Mouse (Mus musculus) ES-E14 (cell line): ENCODE data around the gene Lamp1. TPM values are rescaled to one million over a fixed set of nuclear protein-coding genes. Genes with fewer than 3 reads are reported as not detected.
A peak's percentile ranks its signal among the peaks of the same experiment; 100 is the strongest.

Experiments used
- DNase-seq: peaks from one replicate; pipeline ENCODE4 v3.0.0-alpha.2; 2013; ENCODE audit warnings: low read depth, low spot score
- H3K27ac ChIP-seq: 2 replicates; pipeline ENCODE4 v1.5.1; 2012; ENCODE audit warnings: low read depth, mild to moderate bottlenecking, low read length, moderate library complexity, mixed read lengths; ENCODE audit not compliant: poor library complexity, insufficient read depth, severe bottlenecking
- H3K36me3 ChIP-seq: 2 replicates; pipeline ENCODE4 v1.6.1; 2012; ENCODE audit warnings: mild to moderate bottlenecking, low read length, moderate library complexity, mixed read lengths; ENCODE audit not compliant: control insufficient read depth, poor library complexity, insufficient read depth, severe bottlenecking
- H3K4me1 ChIP-seq, 2 experiments: fragments of 150-350 bp in 1 of 2; sonication (generic) in 1 of 2; 2 replicates each; pipeline ENCODE4 v1.6.1; 2012; ENCODE audit warnings: low read length in 2 of 2, mild to moderate bottlenecking in 1 of 2, mixed read lengths in 1 of 2; ENCODE audit not compliant: control insufficient read depth in 2 of 2, insufficient read depth in 2 of 2, poor library complexity in 1 of 2
- H3K4me3 ChIP-seq, 2 experiments: fragments of 150-350 bp in 1 of 2; sonication (generic) in 1 of 2; 2 replicates each; pipeline ENCODE4 v1.5.1; 2012; ENCODE audit warnings: low read length in 2 of 2, low read depth in 1 of 2, mild to moderate bottlenecking in 1 of 2, mixed read lengths in 1 of 2; ENCODE audit not compliant: insufficient read depth in 1 of 2, poor library complexity in 1 of 2, severe bottlenecking in 1 of 2
- H3K9ac ChIP-seq: 2 replicates; pipeline ENCODE4 v1.6.1; 2012; ENCODE audit warnings: low read depth, mild to moderate bottlenecking, low read length, mixed read lengths; ENCODE audit not compliant: poor library complexity, insufficient read depth, severe bottlenecking
- H3K9me3 ChIP-seq: fragments of 150-350 bp; sonication (generic); 2 replicates; pipeline ENCODE4 v1.6.1; 2012; ENCODE audit warnings: low read depth, mild to moderate bottlenecking, low read length; ENCODE audit not compliant: control insufficient read depth, insufficient read depth
- CHD2 ChIP-seq: IDR thresholded peaks from 2 replicates; pipeline ENCODE4 v1.6.1; 2014; ENCODE audit warnings: mild to moderate bottlenecking, low read depth, low read length, inconsistent platforms
- HCFC1 ChIP-seq: IDR thresholded peaks from 2 replicates; pipeline ENCODE4 v1.6.1; 2012; ENCODE audit warnings: low read length, inconsistent platforms, borderline replicate concordance; ENCODE audit not compliant: insufficient read depth
- MAFK ChIP-seq: IDR thresholded peaks from 2 replicates; pipeline ENCODE4 v1.6.1; 2014; ENCODE audit warnings: mild to moderate bottlenecking, low read depth, low read length, inconsistent platforms; ENCODE audit not compliant: insufficient read depth
- ZC3H11A ChIP-seq: IDR thresholded peaks from 2 replicates; pipeline ENCODE4 v1.6.1; 2012; ENCODE audit warnings: low read depth, mild to moderate bottlenecking, inconsistent platforms, low read length, borderline replicate concordance
- ZNF384 ChIP-seq: IDR thresholded peaks from 2 replicates; pipeline ENCODE4 v1.6.1; 2012; ENCODE audit warnings: low read depth, low read length, inconsistent platforms
- in situ Hi-C, 2 experiments: fragments of 600-800 bp; cut with MboI; formaldehyde crosslinking; loops; one replicate each; pipeline ENCODE4 v1.15.1; 2025; ENCODE audit warnings: low sequenced_read_pairs in 2 of 2, inconsistent platforms in 1 of 2; ENCODE audit not compliant: unreplicated experiment in 2 of 2
- total RNA-seq: library from RNA; depleted of rRNA; stranded (reverse); fragments of 300-350 nt; gene quantifications from 2 replicates; pipeline ENCODE4 v1.2.3, GENCODE M21; 2012

Gene Lamp1
- total RNA-seq, 1 experiment: 559 TPM

DNA sequence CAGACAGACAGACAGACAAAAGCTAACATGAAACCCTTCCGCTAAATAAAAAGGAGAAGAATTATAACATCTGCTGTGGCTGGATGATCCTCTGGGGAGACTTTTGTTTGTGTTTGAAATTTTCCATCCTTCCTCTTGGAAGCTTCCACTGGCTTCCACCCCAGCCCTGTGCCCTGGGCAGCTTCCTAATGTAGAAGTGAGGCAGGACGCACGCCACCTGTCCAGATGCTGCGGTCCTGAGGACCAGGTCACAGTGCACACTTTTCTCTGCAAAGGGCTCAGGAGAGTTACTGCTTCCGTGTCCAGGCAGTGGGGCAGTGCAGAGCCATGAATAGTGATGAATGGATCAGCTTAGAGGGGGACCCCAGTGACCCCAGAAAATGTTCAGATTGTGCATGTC, 46.4 kb downstream of the Lamp1 start:
- Histone ChIP-seq H3K4me1 (peaks cover 29 to 32% of the 10 kb centered on the region in 2 experiments), H3K27ac (no peak overlapping the region), H3K9me3 (no peaks in the 10 kb centered on the region), H3K36me3 (no peaks in the 10 kb centered on the region), H3K9ac (no peak overlapping the region), H3K4me3 (no peak overlapping the region)
- in situ Hi-C loops: no loop called here
- no peak for TF ChIP-seq CHD2
- no peak for TF ChIP-seq HCFC1
- TF ChIP-seq ZC3H11A: no peak
- TF ChIP-seq ZNF384: no peak
- TF ChIP-seq MAFK: no peak
- DNase-seq: no peak

DNA sequence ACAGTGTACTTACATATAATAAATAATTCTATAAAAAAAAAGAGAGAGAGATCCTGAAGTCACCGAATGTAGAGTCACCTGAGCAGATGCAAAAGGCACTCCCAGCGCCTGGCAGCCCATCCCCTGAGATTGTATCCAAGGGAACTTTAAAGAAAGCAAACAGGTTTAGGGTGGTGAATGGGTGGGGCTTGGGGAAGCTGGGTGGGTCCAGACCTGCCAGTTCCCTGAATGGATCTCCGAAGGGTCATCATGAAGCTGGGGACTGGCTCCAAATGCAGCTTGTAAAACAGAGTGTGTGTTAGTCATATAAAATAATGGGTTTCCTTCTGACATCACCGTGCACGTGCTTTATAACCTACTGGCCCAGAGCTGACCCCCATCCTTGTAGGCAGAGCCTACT, 47.3 kb downstream of the Lamp1 start:
- H3K4me1 ChIP-seq: peaks cover 29 to 36% of the 10 kb centered on the region in 2 experiments
- peak overlapping the region; percentile 55 for H3K27ac ChIP-seq
- TF ChIP-seq CHD2: no peak
- TF ChIP-seq HCFC1: no peak
- TF ChIP-seq ZC3H11A: no peak
- no peak for TF ChIP-seq MAFK
- TF ChIP-seq ZNF384: no peak
- H3K9me3 ChIP-seq: no peaks in the 10 kb centered on the region
- no peaks in the 10 kb centered on the region for H3K36me3 ChIP-seq
- no peak for DNase-seq
- in situ Hi-C loops: no loop called here
- H3K9ac ChIP-seq: peak overlapping the region; percentile 34; the same call in 1 of the 2 replicates
- no peak overlapping the region for H3K4me3 ChIP-seq

DNA sequence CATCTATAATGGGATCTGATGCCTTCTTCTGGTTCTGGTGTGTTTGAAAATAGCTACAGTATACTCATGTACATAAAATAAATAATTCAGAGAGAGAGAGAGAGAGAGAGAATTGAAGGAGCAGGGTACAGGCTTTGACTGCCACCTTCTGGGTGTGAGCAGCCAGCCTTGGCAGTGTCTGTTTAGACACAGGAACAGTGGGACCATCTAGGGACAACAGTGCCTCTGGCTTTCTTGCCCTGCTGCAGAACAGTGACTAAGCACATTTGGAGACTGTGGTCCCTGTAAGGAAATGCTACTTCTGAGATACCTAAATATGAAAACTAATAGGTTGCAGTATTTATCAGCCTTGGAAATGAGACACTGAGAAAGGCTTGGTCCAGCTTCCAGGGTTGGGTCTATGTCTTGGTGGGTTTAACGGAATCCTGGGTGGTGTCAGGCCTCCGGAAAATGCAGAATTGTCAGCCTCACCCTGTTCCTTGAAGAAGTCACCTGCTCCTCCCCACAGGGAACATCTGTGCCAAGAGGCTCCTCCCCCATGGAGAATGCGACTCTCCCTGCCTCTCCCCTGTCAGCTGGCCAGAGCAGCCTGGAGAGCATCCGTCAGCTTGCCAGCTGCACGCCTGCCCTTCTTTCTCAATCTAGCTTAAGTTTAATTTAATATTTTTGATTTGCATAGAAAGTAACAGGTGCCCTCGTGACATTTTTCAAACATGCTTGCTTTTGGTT, 49.8 kb downstream of the Lamp1 start:
- Histone ChIP-seq H3K9me3 (no peaks in the 10 kb centered on the region), H3K4me3 (no peak overlapping the region), H3K27ac (peak overlapping the region; percentile 63; the same call in 1 of the 2 replicates), H3K36me3 (no peaks in the 10 kb centered on the region), H3K4me1 (peaks cover 26 to 43% of the 10 kb centered on the region in 2 experiments), H3K9ac (no peak overlapping the region)
- in situ Hi-C loops: no loop called here
- peak; percentile 65 for DNase-seq
- TF ChIP-seq HCFC1 (no peak), CHD2 (no peak), ZNF384 (no peak), MAFK (peak; percentile 75), ZC3H11A (0 out of 2 replicates have a peak, but pooled peaks have one; percentile 7)

DNA sequence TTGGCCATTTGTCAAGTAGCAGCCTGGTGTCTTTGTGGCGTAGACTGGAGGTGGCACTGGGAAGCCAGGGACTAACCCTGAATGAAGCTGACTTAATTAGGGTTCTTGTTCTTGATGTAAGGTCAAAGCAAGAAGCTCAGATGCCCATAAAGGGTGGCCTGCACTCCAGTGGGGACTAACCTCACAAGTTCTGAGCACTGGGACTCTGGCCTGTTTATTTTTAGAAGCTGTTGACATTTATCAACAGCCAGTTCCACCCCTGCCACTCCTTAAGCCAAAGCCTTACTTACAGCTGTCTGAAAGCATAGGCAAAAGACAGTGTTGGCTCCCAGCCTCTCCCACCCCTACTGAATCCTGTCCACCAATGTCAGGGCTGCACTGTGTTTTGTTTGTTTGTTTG, 50.8 kb downstream of the Lamp1 start:
- Histone ChIP-seq H3K4me1 (peaks cover 24 to 37% of the 10 kb centered on the region in 2 experiments), H3K4me3 (no peak overlapping the region), H3K9ac (no peak overlapping the region), H3K9me3 (no peaks in the 10 kb centered on the region), H3K27ac (no peak overlapping the region; the same call in 1 of the 2 replicates), H3K36me3 (no peaks in the 10 kb centered on the region)
- in situ Hi-C loops: no loop called here
- TF ChIP-seq CHD2: no peak
- no peak for TF ChIP-seq ZNF384
- no peak for TF ChIP-seq ZC3H11A
- TF ChIP-seq MAFK: no peak
- no peak for TF ChIP-seq HCFC1
- DNase-seq: no peak
